Mouse (Mus musculus): Measurements from ENCODE around the gene Necab3. TPM values are rescaled to one million over a fixed set of nuclear protein-coding genes. Genes with fewer than 3 reads are reported as not detected.
A peak's percentile ranks its signal among the peaks of the same experiment; 100 is the strongest.

Gene Necab3
- polyA plus RNA-seq, 1 experiment, result 5.1 TPM

DNA sequence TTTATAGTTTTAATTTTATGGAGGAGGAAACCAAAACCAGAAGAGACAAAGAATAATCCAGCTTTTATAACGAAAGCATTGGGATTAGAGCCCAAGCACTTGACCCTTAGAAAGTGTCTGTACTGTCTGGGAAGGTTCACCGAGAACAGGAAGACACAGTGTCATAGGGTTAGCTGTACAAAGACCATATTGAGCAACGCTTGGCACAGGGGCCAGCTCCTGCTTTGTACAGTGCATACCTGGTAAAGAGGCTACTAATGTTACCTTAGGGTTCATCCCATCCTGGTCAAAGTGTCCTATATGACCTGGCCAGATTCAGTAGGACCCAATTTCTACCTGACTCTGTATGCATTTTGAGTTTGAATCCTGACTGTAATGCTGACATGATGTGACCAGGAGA is 42.6 kb upstream of the Necab3 start:
- Histone ChIP-seq H3K27me3 (ENCODE audit: control insufficient read depth, insufficient read depth, low read length, poor library complexity, severe bottlenecking) (no peaks in the 10 kb centered on the region), H3K9ac (ENCODE audit: low read depth, poor library complexity, severe bottlenecking) (no peak overlapping the region), H3K4me1 (ENCODE audit: control insufficient read depth, insufficient read depth, low read length) (no peaks in the 10 kb centered on the region), H3K27ac (ENCODE audit: insufficient read depth, low read length) (no peak overlapping the region), H3K9me3 (replicated peaks; ENCODE audit: control insufficient read depth, insufficient read depth, low read length, poor library complexity, severe bottlenecking) (no peaks in the 10 kb centered on the region), H3K4me3 (ENCODE audit: low read depth, low read length) (no peak overlapping the region), H3K36me3 (ENCODE audit: control insufficient read depth, insufficient read depth, low read length, poor library complexity, severe bottlenecking) (no peaks in the 10 kb centered on the region)
- no peak for TF ChIP-seq EP300 (IDR thresholded peaks at IDR 0.05; ENCODE audit: insufficient read depth, low read depth, low read length)
- no peak for TF ChIP-seq POLR2A (IDR thresholded peaks at IDR 0.05; ENCODE audit: insufficient read depth, low read length)
- no peak for TF ChIP-seq CTCF (IDR thresholded peaks at IDR 0.05; ENCODE audit: low read depth, low read length)

DNA sequence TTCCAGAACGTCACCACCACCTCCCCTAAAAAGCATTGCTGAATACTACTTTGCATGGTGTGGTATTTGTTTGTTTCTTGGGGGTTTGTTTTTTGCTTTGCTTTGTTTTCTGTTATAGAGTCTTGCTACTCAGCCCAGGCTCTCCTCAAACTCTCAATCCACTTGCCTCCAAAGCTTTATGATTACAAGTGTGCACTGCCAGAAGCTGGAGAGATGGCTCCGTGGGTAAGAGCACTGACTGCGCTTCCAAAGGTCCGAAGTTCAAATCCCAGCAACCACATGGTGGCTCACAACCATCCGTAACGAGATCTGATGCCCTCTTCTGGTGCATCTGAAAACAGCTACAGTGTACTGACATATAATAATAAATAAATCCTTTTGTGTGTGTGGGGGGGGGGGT is 41.9 kb upstream of the Necab3 start:
- no peaks in the 10 kb centered on the region for H3K36me3 ChIP-seq (ENCODE audit: control insufficient read depth, insufficient read depth, low read length, poor library complexity, severe bottlenecking)
- no peaks in the 10 kb centered on the region for H3K27me3 ChIP-seq (ENCODE audit: control insufficient read depth, insufficient read depth, low read length, poor library complexity, severe bottlenecking)
- no peak overlapping the region for H3K27ac ChIP-seq (ENCODE audit: insufficient read depth, low read length)
- H3K9ac ChIP-seq (ENCODE audit: low read depth, poor library complexity, severe bottlenecking), result no peak overlapping the region
- no peak for TF ChIP-seq POLR2A (IDR thresholded peaks at IDR 0.05; ENCODE audit: insufficient read depth, low read length)
- no peak for TF ChIP-seq EP300 (IDR thresholded peaks at IDR 0.05; ENCODE audit: insufficient read depth, low read depth, low read length)
- no peak for TF ChIP-seq CTCF (IDR thresholded peaks at IDR 0.05; ENCODE audit: low read depth, low read length)
- H3K4me3 ChIP-seq (ENCODE audit: low read depth, low read length), result no peak overlapping the region
- no peaks in the 10 kb centered on the region for H3K4me1 ChIP-seq (ENCODE audit: control insufficient read depth, insufficient read depth, low read length)
- no peaks in the 10 kb centered on the region for H3K9me3 ChIP-seq (replicated peaks; ENCODE audit: control insufficient read depth, insufficient read depth, low read length, poor library complexity, severe bottlenecking)

DNA sequence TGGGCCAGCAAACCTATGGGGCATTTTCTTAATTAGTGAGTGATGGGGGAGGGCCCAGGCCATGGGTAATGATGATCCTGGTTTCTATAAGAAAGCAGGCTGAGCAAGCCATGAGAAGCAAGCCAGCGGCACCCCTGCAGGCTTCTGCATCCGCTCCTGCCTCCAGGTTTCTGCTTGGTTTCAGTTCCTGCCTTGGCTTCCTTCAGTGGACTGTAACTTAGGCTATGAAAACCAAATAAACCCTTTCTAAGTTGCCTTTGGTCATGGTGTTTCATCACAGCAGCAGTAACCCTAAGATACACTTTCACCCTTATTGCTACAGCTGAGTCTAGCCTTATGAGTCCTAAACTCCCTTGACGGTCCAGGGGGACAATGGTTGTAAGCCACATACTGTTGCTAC is 38.7 kb upstream of the Necab3 start:
- no peak overlapping the region for H3K27ac ChIP-seq (ENCODE audit: insufficient read depth, low read length)
- H3K27me3 ChIP-seq (ENCODE audit: control insufficient read depth, insufficient read depth, low read length, poor library complexity, severe bottlenecking), result no peaks in the 10 kb centered on the region
- H3K9me3 ChIP-seq (replicated peaks; ENCODE audit: control insufficient read depth, insufficient read depth, low read length, poor library complexity, severe bottlenecking), result no peaks in the 10 kb centered on the region
- H3K9ac ChIP-seq (ENCODE audit: low read depth, poor library complexity, severe bottlenecking), result no peak overlapping the region
- H3K36me3 ChIP-seq (ENCODE audit: control insufficient read depth, insufficient read depth, low read length, poor library complexity, severe bottlenecking), result no peaks in the 10 kb centered on the region
- no peak overlapping the region for H3K4me3 ChIP-seq (ENCODE audit: low read depth, low read length)
- TF ChIP-seq POLR2A (IDR thresholded peaks at IDR 0.05; ENCODE audit: insufficient read depth, low read length), result no peak
- TF ChIP-seq EP300 (IDR thresholded peaks at IDR 0.05; ENCODE audit: insufficient read depth, low read depth, low read length), result no peak
- TF ChIP-seq CTCF (IDR thresholded peaks at IDR 0.05; ENCODE audit: low read depth, low read length), result no peak
- no peaks in the 10 kb centered on the region for H3K4me1 ChIP-seq (ENCODE audit: control insufficient read depth, insufficient read depth, low read length)

DNA sequence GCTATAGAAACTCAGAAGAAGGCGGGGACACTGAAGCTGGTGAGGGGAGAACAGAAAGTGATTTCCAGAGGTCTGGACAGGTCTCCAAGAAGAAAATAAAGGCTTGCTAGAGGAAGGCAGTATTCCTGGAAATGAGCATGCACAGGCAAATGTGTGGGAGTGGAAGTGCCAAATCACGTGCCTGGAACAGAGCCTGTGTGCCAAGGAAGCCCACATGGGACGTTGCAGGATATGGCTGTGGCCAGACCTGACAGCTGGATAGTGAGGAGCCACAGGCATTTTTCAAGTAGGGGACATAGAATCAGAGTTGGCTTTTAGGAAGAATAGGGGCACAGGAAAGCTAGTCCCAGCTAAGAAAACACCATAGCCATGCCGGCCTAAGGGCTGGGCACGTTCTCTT is 37.1 kb upstream of the Necab3 start:
- Histone ChIP-seq H3K36me3 (ENCODE audit: control insufficient read depth, insufficient read depth, low read length, poor library complexity, severe bottlenecking) (no peaks in the 10 kb centered on the region), H3K4me1 (ENCODE audit: control insufficient read depth, insufficient read depth, low read length) (no peaks in the 10 kb centered on the region), H3K27me3 (ENCODE audit: control insufficient read depth, insufficient read depth, low read length, poor library complexity, severe bottlenecking) (no peaks in the 10 kb centered on the region), H3K4me3 (ENCODE audit: low read depth, low read length) (no peak overlapping the region), H3K9me3 (replicated peaks; ENCODE audit: control insufficient read depth, insufficient read depth, low read length, poor library complexity, severe bottlenecking) (no peaks in the 10 kb centered on the region), H3K27ac (ENCODE audit: insufficient read depth, low read length) (no peak overlapping the region), H3K9ac (ENCODE audit: low read depth, poor library complexity, severe bottlenecking) (no peak overlapping the region)
- TF ChIP-seq POLR2A (IDR thresholded peaks at IDR 0.05; ENCODE audit: insufficient read depth, low read length) (no peak), CTCF (IDR thresholded peaks at IDR 0.05; ENCODE audit: low read depth, low read length) (no peak), EP300 (IDR thresholded peaks at IDR 0.05; ENCODE audit: insufficient read depth, low read depth, low read length) (no peak)

DNA sequence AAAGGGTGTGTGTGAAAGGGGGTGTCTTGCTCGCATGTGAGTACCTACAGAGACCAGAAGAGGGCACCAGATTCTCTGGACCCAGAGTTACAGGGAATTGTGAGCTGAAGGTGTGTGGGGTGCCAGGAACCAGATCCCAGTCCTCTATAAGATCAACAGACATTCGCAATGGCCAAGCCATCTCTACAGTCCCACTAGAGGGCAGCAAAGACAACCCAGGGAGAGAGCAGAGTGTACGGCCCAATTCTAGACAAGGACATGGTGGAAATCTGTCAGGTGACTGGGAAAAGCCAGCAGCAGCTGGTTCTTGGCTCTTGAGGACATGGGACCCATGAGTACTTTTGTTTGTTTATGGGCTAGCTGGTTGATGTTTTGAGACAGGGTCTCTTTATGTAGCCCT is 34.3 kb upstream of the Necab3 start:
- H3K4me1 ChIP-seq (ENCODE audit: control insufficient read depth, insufficient read depth, low read length), result no peaks in the 10 kb centered on the region
- H3K27ac ChIP-seq (ENCODE audit: insufficient read depth, low read length), result no peak overlapping the region
- TF ChIP-seq POLR2A (IDR thresholded peaks at IDR 0.05; ENCODE audit: insufficient read depth, low read length), result no peak
- peak; percentile 65 for TF ChIP-seq CTCF (IDR thresholded peaks at IDR 0.05; ENCODE audit: low read depth, low read length)
- TF ChIP-seq EP300 (IDR thresholded peaks at IDR 0.05; ENCODE audit: insufficient read depth, low read depth, low read length), result no peak
- H3K9ac ChIP-seq (ENCODE audit: low read depth, poor library complexity, severe bottlenecking), result no peak overlapping the region
- no peak overlapping the region for H3K4me3 ChIP-seq (ENCODE audit: low read depth, low read length)
- no peaks in the 10 kb centered on the region for H3K9me3 ChIP-seq (replicated peaks; ENCODE audit: control insufficient read depth, insufficient read depth, low read length, poor library complexity, severe bottlenecking)
- H3K27me3 ChIP-seq (ENCODE audit: control insufficient read depth, insufficient read depth, low read length, poor library complexity, severe bottlenecking), result no peaks in the 10 kb centered on the region
- H3K36me3 ChIP-seq (ENCODE audit: control insufficient read depth, insufficient read depth, low read length, poor library complexity, severe bottlenecking), result no peaks in the 10 kb centered on the region

DNA sequence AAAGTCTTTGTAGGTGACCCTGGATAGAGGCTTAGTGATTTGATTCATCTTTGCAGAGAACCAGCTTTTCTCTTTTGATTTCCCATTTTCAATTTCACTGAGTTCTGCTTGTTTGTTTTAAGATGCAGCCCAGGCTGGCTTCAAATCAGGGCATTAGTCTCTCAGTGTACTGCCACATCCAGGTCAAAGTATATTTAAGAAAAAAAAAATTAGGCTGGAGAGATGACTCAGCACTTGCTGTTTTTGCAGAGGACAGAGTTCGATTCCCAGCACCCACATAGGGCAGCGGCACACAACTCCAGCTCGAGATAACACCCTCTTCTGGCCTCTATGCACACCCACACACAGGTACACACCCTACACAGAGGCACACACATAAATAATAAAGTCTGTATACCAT is 32.5 kb upstream of the Necab3 start:
- H3K9ac ChIP-seq (ENCODE audit: low read depth, poor library complexity, severe bottlenecking), result no peak overlapping the region
- H3K4me1 ChIP-seq (ENCODE audit: control insufficient read depth, insufficient read depth, low read length), result no peaks in the 10 kb centered on the region
- H3K27ac ChIP-seq (ENCODE audit: insufficient read depth, low read length), result no peak overlapping the region
- H3K36me3 ChIP-seq (ENCODE audit: control insufficient read depth, insufficient read depth, low read length, poor library complexity, severe bottlenecking), result no peaks in the 10 kb centered on the region
- H3K9me3 ChIP-seq (replicated peaks; ENCODE audit: control insufficient read depth, insufficient read depth, low read length, poor library complexity, severe bottlenecking), result no peaks in the 10 kb centered on the region
- no peaks in the 10 kb centered on the region for H3K27me3 ChIP-seq (ENCODE audit: control insufficient read depth, insufficient read depth, low read length, poor library complexity, severe bottlenecking)
- H3K4me3 ChIP-seq (ENCODE audit: low read depth, low read length), result no peak overlapping the region
- TF ChIP-seq CTCF (IDR thresholded peaks at IDR 0.05; ENCODE audit: low read depth, low read length), result no peak
- TF ChIP-seq POLR2A (IDR thresholded peaks at IDR 0.05; ENCODE audit: insufficient read depth, low read length), result no peak
- no peak for TF ChIP-seq EP300 (IDR thresholded peaks at IDR 0.05; ENCODE audit: insufficient read depth, low read depth, low read length)
